In genomic region chr10:81407539-81408423, GRCm38 (mm10) we compare ENCODE assay signal across 8 mouse cellular contexts. TPM values are rescaled to one million over a fixed set of nuclear protein-coding genes. Genes with fewer than 3 reads are reported as not detected.
DNase-seq lines count a peak whose midpoint lies in the region; ATAC-seq lines count a peak whose summit lies in the region.

No protein-coding gene starts in this region.

- no peak for ATAC-seq in neural tube, embryonic 11.5 days (ENCODE audit: insufficient read depth, low FRiP score, low TSS enrichment)
- ATAC-seq in forebrain, embryonic 12.5 days (ENCODE audit: low FRiP score): no peak

- H3K27ac ChIP-seq in neural tube, embryonic 11.5 days (ENCODE audit: low read depth, low read length): no peak overlapping the region
- H3K27ac ChIP-seq in forebrain, embryonic 12.5 days: no peak overlapping the region
- H3K27ac ChIP-seq in hindbrain, embryonic 10.5 days: peak overlapping the region; percentile 81
- peak overlapping the region; percentile 93 for H3K27ac ChIP-seq in macrophage

- peak; percentile 62 for DNase-seq in neural tube, embryonic 11.5 days (ENCODE audit: low spot score)
- DNase-seq in neural tube, embryonic 10.5 days (ENCODE audit: extremely low spot score, low spot score): no peak
- peak; percentile 91 for DNase-seq in c-Kit-positive CD71-negative TER-119-negative erythroid progenitor cells, embryonic 14.5 days (ENCODE audit: low read depth)
- peak; percentile 46 for DNase-seq in hindbrain, embryonic 10.5 days (ENCODE audit: low spot score)
- peak; percentile 76 to 89 for DNase-seq in left cerebral cortex, postnatal 10 days (ENCODE audit: extremely low spot score in 1 of 2, low spot score in 2 of 2)
- peak; percentile 90 for DNase-seq in skeletal muscle tissue, adult 2 months (ENCODE audit: low read depth, low spot score)

- H3K4me2 ChIP-seq in neural tube, embryonic 11.5 days (ENCODE audit: low read depth): peak overlapping the region; percentile 33
- H3K4me2 ChIP-seq in forebrain, embryonic 12.5 days: peak overlapping the region; percentile 29

- H3K4me1 ChIP-seq in neural tube, embryonic 11.5 days (ENCODE audit: control insufficient read depth, insufficient read depth, low read length): peaks cover 56% of the 10 kb centered on the region
- peaks cover 71% of the 10 kb centered on the region for H3K4me1 ChIP-seq in forebrain, embryonic 12.5 days
- H3K4me1 ChIP-seq in hindbrain, embryonic 10.5 days (replicated peaks): peaks cover 97% of the 10 kb centered on the region

- H3K36me3 ChIP-seq in neural tube, embryonic 11.5 days (ENCODE audit: control insufficient read depth, insufficient read depth, low read length): no peaks in the 10 kb centered on the region
- peaks cover 15% of the 10 kb centered on the region for H3K36me3 ChIP-seq in forebrain, embryonic 12.5 days (replicated peaks)
- H3K36me3 ChIP-seq in hindbrain, embryonic 10.5 days: peaks cover 6% of the 10 kb centered on the region; the same call in 1 of the 2 replicates
- H3K36me3 ChIP-seq in macrophage (ENCODE audit: inconsistent target): peaks cover 11% of the 10 kb centered on the region; the same call in 1 of the 2 replicates

- intact Hi-C loops in left cerebral cortex, postnatal 10 days (cut with DNase I): no loop called here

- H3K79me2 ChIP-seq in macrophage (ENCODE audit: inconsistent target): peaks cover 74% of the 10 kb centered on the region

- peak overlapping the region; percentile 15; the same call in 1 of the 2 replicates for H3K4me3 ChIP-seq in neural tube, embryonic 11.5 days (ENCODE audit: low read depth, low read length)
- H3K4me3 ChIP-seq in forebrain, embryonic 12.5 days (replicated peaks): peak overlapping the region; percentile 15; the same call in 1 of the 2 replicates
- H3K4me3 ChIP-seq in hindbrain, embryonic 10.5 days: peak overlapping the region; percentile 40
- H3K4me3 ChIP-seq in macrophage (ENCODE audit: inconsistent target): peak overlapping the region; percentile 29

- no peak overlapping the region for H3K9ac ChIP-seq in neural tube, embryonic 11.5 days (ENCODE audit: low read length)
- H3K9ac ChIP-seq in forebrain, embryonic 12.5 days: no peak overlapping the region

- H3K9me3 ChIP-seq in neural tube, embryonic 11.5 days (ENCODE audit: control insufficient read depth, low read length): no peaks in the 10 kb centered on the region
- H3K9me3 ChIP-seq in forebrain, embryonic 12.5 days: no peaks in the 10 kb centered on the region
- no peaks in the 10 kb centered on the region for H3K9me3 ChIP-seq in hindbrain, embryonic 10.5 days

- whole genome bisulfite sequencing in neural tube, embryonic 11.5 days: 21% methylated on average over 31 of the region's 31 CpGs
- WGBS in forebrain, embryonic 12.5 days: 23% methylated on average over 31 of the region's 31 CpGs
- WGBS in hindbrain, embryonic 10.5 days: 27% methylated on average over 31 of the region's 31 CpGs
- 27% methylated on average over 31 of the region's 31 CpGs for WGBS in macrophage (ENCODE audit: missing documents)

- peaks cover 22% of the 10 kb centered on the region for H3K27me3 ChIP-seq in neural tube, embryonic 11.5 days (ENCODE audit: control insufficient read depth, insufficient read depth, low read length)
- peaks cover 57% of the 10 kb centered on the region for H3K27me3 ChIP-seq in forebrain, embryonic 12.5 days
- peaks cover 79% of the 10 kb centered on the region for H3K27me3 ChIP-seq in hindbrain, embryonic 10.5 days (ENCODE audit: insufficient read depth, poor library complexity, severe bottlenecking)

RNA-seq across cellular contexts. Expression of gene Smim24, which starts 14.9 kb away (rescaled TPM):
- 1.9 and 3.5 TPM in 2 replicates for polyA plus RNA-seq in neural tube, embryonic 11.5 days (2014; fragmentation: Nextera tagmentation; extraction: Ambion mirVana)
- 1.8 and 2.6 TPM in 2 replicates for polyA plus RNA-seq in forebrain, embryonic 12.5 days (2016; fragmentation: Nextera tagmentation; extraction: Ambion mirVana)
- 2.7 and 3.0 TPM in 2 replicates for polyA plus RNA-seq in hindbrain, embryonic 10.5 days (2016; fragmentation: Nextera tagmentation; extraction: Ambion mirVana)
- 1 to 10 TPM; 2.0 to 2.2 TPM for total RNA-seq in left cerebral cortex, postnatal 10 days (2021)
- total RNA-seq in macrophage (2018; cell fraction: chromatin; rRNA removed): 1 to 10 TPM in 19 of 26 experiments, under 1 TPM in 2, not detected in 5; 0.62 to 6.3 (median 2.6) TPM
- total RNA-seq in macrophage (2018; cell fraction: cytosol; rRNA removed): 10 to 100 TPM in 25 of 26 experiments, 1 to 10 TPM in 1; 9.7 to 17.7 (median 13.3) TPM
- total RNA-seq in macrophage (2018; cell fraction: nucleus; rRNA removed): 10 to 100 TPM in 1 of 26 experiments, 1 to 10 TPM in 25; 1.4 to 11.8 (median 5.5) TPM
- polyA plus RNA-seq in macrophage (2018): 9.6 to 21.8 TPM (median 14.6 TPM) in 3 replicates

RNA-seq across cellular contexts. Expression of gene Gm48552, which starts 19.0 kb away (rescaled TPM):
- polyA plus RNA-seq in neural tube, embryonic 11.5 days (2014; fragmentation: Nextera tagmentation; extraction: Ambion mirVana): 0.97 and 1.3 TPM in 2 replicates
- 1.4 and 2.1 TPM in 2 replicates for polyA plus RNA-seq in forebrain, embryonic 12.5 days (2016; fragmentation: Nextera tagmentation; extraction: Ambion mirVana)
- polyA plus RNA-seq in hindbrain, embryonic 10.5 days (2016; fragmentation: Nextera tagmentation; extraction: Ambion mirVana): 1.0 and 2.5 TPM in 2 replicates
- total RNA-seq in left cerebral cortex, postnatal 10 days (2021): 1 to 10 TPM; 2.5 to 3.5 TPM
- total RNA-seq in macrophage (2018; cell fraction: chromatin; rRNA removed): 1 to 10 TPM in 17 of 26 experiments, not detected in 9; 1.1 to 5.7 (median 2.3) TPM
- 1 to 10 TPM in 1 of 26 experiments, under 1 TPM in 7, not detected in 18; 0.22 to 1.1 (median 0.36) TPM for total RNA-seq in macrophage (2018; cell fraction: cytosol; rRNA removed)
- total RNA-seq in macrophage (2018; cell fraction: nucleus; rRNA removed): 1 to 10 TPM in 9 of 26 experiments, under 1 TPM in 1, not detected in 16; 0.63 to 8.6 (median 2.8) TPM
- polyA plus RNA-seq in macrophage (2018): 0.57 TPM in 1 of 3 replicates, not detected in the others

RNA-seq across cellular contexts. Expression of gene Gm48551, which starts 23.5 kb away (rescaled TPM):
- polyA plus RNA-seq in neural tube, embryonic 11.5 days (2014; fragmentation: Nextera tagmentation; extraction: Ambion mirVana): 1.7 and 3.0 TPM in 2 replicates
- polyA plus RNA-seq in forebrain, embryonic 12.5 days (2016; fragmentation: Nextera tagmentation; extraction: Ambion mirVana): 4.2 and 4.6 TPM in 2 replicates
- 4.0 and 4.8 TPM in 2 replicates for polyA plus RNA-seq in hindbrain, embryonic 10.5 days (2016; fragmentation: Nextera tagmentation; extraction: Ambion mirVana)
- 1 to 10 TPM; 3.4 to 5.0 TPM for total RNA-seq in left cerebral cortex, postnatal 10 days (2021)
- 1 to 10 TPM in 22 of 26 experiments, under 1 TPM in 3, not detected in 1; 0.38 to 4.3 (median 2.4) TPM for total RNA-seq in macrophage (2018; cell fraction: chromatin; rRNA removed)
- 1 to 10 TPM in 1 of 26 experiments, under 1 TPM in 25; 0.15 to 1.2 (median 0.53) TPM for total RNA-seq in macrophage (2018; cell fraction: cytosol; rRNA removed)
- total RNA-seq in macrophage (2018; cell fraction: nucleus; rRNA removed): 1 to 10 TPM in 25 of 26 experiments, under 1 TPM in 1; 0.81 to 7.0 (median 2.7) TPM
- 0.07 to 1.0 TPM (median 0.46 TPM) in 3 replicates for polyA plus RNA-seq in macrophage (2018)

RNA-seq across cellular contexts. Expression of gene Dohh, which starts 23.6 kb away (rescaled TPM):
- polyA plus RNA-seq in neural tube, embryonic 11.5 days (2014; fragmentation: Nextera tagmentation; extraction: Ambion mirVana): 64.1 and 76.1 TPM in 2 replicates
- 68.1 and 68.5 TPM in 2 replicates for polyA plus RNA-seq in forebrain, embryonic 12.5 days (2016; fragmentation: Nextera tagmentation; extraction: Ambion mirVana)
- 95.8 and 98.2 TPM in 2 replicates for polyA plus RNA-seq in hindbrain, embryonic 10.5 days (2016; fragmentation: Nextera tagmentation; extraction: Ambion mirVana)
- total RNA-seq in left cerebral cortex, postnatal 10 days (2021): 10 to 100 TPM; 79.3 to 83.5 TPM
- total RNA-seq in macrophage (2018; cell fraction: chromatin; rRNA removed): 10 to 100 TPM in 20 of 26 experiments, 1 to 10 TPM in 6; 5.0 to 26.5 (median 14.1) TPM
- total RNA-seq in macrophage (2018; cell fraction: cytosol; rRNA removed): 10 to 100 TPM; 21.6 to 41.1 (median 29.6) TPM
- 10 to 100 TPM in 24 of 26 experiments, 1 to 10 TPM in 2; 9.0 to 30.8 (median 16.6) TPM for total RNA-seq in macrophage (2018; cell fraction: nucleus; rRNA removed)
- polyA plus RNA-seq in macrophage (2018): 21.0 to 48.1 TPM (median 32.0 TPM) in 3 replicates

RNA-seq across cellular contexts. Expression of gene Fzr1, which starts 29.5 kb away (rescaled TPM):
- polyA plus RNA-seq in neural tube, embryonic 11.5 days (2014; fragmentation: Nextera tagmentation; extraction: Ambion mirVana): 112 and 120 TPM in 2 replicates
- polyA plus RNA-seq in forebrain, embryonic 12.5 days (2016; fragmentation: Nextera tagmentation; extraction: Ambion mirVana): 145 and 148 TPM in 2 replicates
- 138 and 143 TPM in 2 replicates for polyA plus RNA-seq in hindbrain, embryonic 10.5 days (2016; fragmentation: Nextera tagmentation; extraction: Ambion mirVana)
- total RNA-seq in left cerebral cortex, postnatal 10 days (2021): 10 to 100 TPM; 85.7 to 94.7 TPM
- total RNA-seq in macrophage (2018; cell fraction: chromatin; rRNA removed): 10 to 100 TPM; 37.1 to 93.5 (median 67.0) TPM
- total RNA-seq in macrophage (2018; cell fraction: cytosol; rRNA removed): 10 to 100 TPM; 14.6 to 29.0 (median 20.0) TPM
- 10 to 100 TPM; 20.2 to 46.0 (median 34.3) TPM for total RNA-seq in macrophage (2018; cell fraction: nucleus; rRNA removed)
- polyA plus RNA-seq in macrophage (2018): 12.9 to 17.0 TPM (median 15.3 TPM) in 3 replicates

Comparison
In these comparisons a context has a peak if more than half of its experiments do, and no peak if none do; other contexts are left out.
1. H3K27ac ChIP-seq: peak in hindbrain, embryonic 10.5 days (single experiment) and macrophage (single experiment); none in neural tube, embryonic 11.5 days (single experiment) and forebrain, embryonic 12.5 days (single experiment).
2. Peak in every context shown above with its lines, with median percentiles within 50 percentile points of each other: H3K4me3 ChIP-seq.